Mouse (Mus musculus) kidney, embryonic 15.5 days (tissue): ENCODE results near the gene Neu1. TPM values are rescaled to one million over a fixed set of nuclear protein-coding genes. Genes with fewer than 3 reads are reported as not detected.
A peak's percentile ranks its signal among the peaks of the same experiment; 100 is the strongest.
"Not testable (repeated sequence)": the region's sequence is repeated elsewhere in the genome, so short reads cannot be mapped to it uniquely, and the experiment has no call there.

Source experiments
- ATAC-seq: fragments of 200-750 bp; cut with Nextera tagmentation; replicated peaks from 2 replicates; pipeline ENCODE4 v1.8.0; 2017; ENCODE audit warnings: moderate TSS enrichment; ENCODE audit not compliant: low FRiP score
- H3K27ac ChIP-seq: fragments of 300-500 bp; sonication (generic); 2 replicates; pipeline ENCODE4 v1.5.1; 2015; ENCODE audit warnings: mild to moderate bottlenecking, inconsistent platforms
- H3K27me3 ChIP-seq: fragments of 300-500 bp; sonication (generic); 2 replicates; pipeline ENCODE4 v1.6.1; 2015; ENCODE audit warnings: inconsistent platforms
- H3K36me3 ChIP-seq: fragments of 300-500 bp; sonication (generic); 2 replicates; pipeline ENCODE4 v1.6.1; 2015; ENCODE audit warnings: inconsistent platforms
- H3K4me1 ChIP-seq: fragments of 300-500 bp; sonication (generic); 2 replicates; pipeline ENCODE4 v1.6.1; 2015; ENCODE audit warnings: inconsistent platforms
- H3K4me2 ChIP-seq: fragments of 300-500 bp; sonication (generic); 2 replicates; pipeline ENCODE4 v1.6.1; 2015; ENCODE audit warnings: moderate library complexity, mild to moderate bottlenecking, inconsistent platforms
- H3K4me3 ChIP-seq: fragments of 300-500 bp; sonication (generic); replicated peaks from 2 replicates; pipeline ENCODE4 v1.5.1; 2015; ENCODE audit warnings: mild to moderate bottlenecking, inconsistent platforms
- H3K9ac ChIP-seq: fragments of 300-500 bp; sonication (generic); 2 replicates; pipeline ENCODE4 v1.6.1; 2015; ENCODE audit warnings: mild to moderate bottlenecking, inconsistent platforms
- H3K9me3 ChIP-seq: fragments of 300-500 bp; sonication (generic); replicated peaks from 2 replicates; pipeline ENCODE4 v1.6.1; 2016; ENCODE audit warnings: inconsistent platforms
- WGBS: fragments of 180-500 bp; shearing (Covaris S2); methylation state at CpG from one replicate; pipeline ENCODE4 v1.1.7; 2015; ENCODE audit warnings: mixed read lengths; 5-methylcytosine and 5-hydroxymethylcytosine counted together
- polyA plus RNA-seq: library from polyadenylated mRNA; unstranded; fragments of >200 nt; fragmentation: Nextera tagmentation; extraction: Ambion mirVana; gene quantifications from 2 replicates; pipeline ENCODE4 v1.2.1, GENCODE M21; 2015

Neu1 gene
- polyA plus RNA-seq, 1 experiment from 2014 or later = 37.0 TPM

DNA sequence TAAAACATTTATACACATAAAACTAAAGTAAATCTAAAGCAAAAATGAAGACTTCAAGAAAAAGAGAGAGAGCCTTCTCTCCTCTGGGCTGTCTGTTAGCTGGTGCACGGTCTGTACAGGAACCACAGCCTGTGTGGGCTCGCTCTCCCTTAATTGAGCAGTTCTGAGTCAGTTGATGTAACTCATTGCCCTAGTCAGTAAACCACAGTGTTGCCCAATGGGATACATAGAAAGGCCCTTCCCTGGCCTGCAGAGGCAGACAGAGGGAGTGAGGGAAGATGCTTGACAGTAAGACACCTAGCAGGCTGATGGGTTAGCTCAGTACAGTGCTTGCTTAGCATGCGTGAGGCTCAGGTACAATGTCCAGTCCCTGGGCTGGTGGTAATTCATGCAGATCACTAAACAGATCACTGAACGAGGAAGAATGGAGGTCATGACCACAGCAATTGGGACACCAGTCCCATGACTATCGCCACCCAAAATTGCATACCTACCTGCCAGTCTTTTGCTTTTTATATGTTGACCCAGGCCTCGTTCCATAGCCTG is 7.0 kb downstream of the Neu1 start:
- Histone ChIP-seq H3K27me3 (no peaks in the 10 kb centered on the region), H3K4me2 (no peak overlapping the region), H3K9me3 (no peaks in the 10 kb centered on the region), H3K27ac (no peak overlapping the region), H3K4me3 (no peak overlapping the region), H3K36me3 (peaks cover 16% of the 10 kb centered on the region), H3K9ac (no peak overlapping the region), H3K4me1 (peaks cover 23% of the 10 kb centered on the region)
- 77% methylated on average over 6 of the region's 6 CpGs for WGBS
- ATAC-seq = no peak

DNA sequence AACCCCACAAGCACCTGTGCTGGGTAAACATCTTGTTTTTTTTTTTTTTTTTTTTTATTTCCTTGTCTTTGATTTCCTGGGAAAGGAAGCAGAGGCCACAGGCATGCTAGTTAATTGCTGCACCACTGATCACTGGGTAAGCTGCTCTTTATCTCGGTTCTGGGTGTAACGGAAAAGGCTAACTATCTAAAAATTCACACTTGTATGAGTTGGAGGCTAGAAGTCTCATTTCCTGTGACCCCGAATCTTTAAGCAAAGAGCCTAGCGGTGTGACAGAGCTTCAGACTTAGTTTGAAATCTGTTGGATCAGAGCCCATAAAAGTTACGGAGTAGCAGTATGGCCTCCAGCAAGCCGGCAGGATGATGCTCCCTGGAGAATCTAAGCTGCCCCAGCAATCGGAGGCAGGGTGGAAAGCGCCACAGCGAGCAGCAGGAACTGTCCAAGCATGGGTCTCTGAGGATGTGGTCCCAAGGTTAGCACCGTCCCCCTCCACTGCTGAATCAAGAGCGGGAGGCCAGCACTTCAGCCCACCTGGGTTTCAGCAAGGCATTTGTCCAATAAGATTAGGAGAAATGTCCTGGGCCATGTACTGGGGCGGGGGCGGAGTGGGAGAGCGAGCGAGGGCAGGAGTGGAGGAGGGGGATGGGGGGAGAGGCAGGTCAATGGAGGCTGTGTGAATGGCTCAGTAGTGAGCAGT is 10.4 kb downstream of the Neu1 start:
- H3K4me2 ChIP-seq = peak overlapping the region; percentile 61
- no peaks in the 10 kb centered on the region for H3K9me3 ChIP-seq
- peak; percentile 68 for ATAC-seq
- 0 out of 2 replicates have a peak, but pooled peaks cover 2% of the 10 kb centered on the region for H3K36me3 ChIP-seq
- H3K4me3 ChIP-seq = peak overlapping the region; percentile 38
- H3K27me3 ChIP-seq = no peaks in the 10 kb centered on the region
- peak overlapping the region; percentile 84 for H3K27ac ChIP-seq
- peaks cover 16% of the 10 kb centered on the region for H3K4me1 ChIP-seq
- H3K9ac ChIP-seq = peak overlapping the region; percentile 19
- WGBS = 4% methylated on average over 15 of the region's 15 CpGs

DNA sequence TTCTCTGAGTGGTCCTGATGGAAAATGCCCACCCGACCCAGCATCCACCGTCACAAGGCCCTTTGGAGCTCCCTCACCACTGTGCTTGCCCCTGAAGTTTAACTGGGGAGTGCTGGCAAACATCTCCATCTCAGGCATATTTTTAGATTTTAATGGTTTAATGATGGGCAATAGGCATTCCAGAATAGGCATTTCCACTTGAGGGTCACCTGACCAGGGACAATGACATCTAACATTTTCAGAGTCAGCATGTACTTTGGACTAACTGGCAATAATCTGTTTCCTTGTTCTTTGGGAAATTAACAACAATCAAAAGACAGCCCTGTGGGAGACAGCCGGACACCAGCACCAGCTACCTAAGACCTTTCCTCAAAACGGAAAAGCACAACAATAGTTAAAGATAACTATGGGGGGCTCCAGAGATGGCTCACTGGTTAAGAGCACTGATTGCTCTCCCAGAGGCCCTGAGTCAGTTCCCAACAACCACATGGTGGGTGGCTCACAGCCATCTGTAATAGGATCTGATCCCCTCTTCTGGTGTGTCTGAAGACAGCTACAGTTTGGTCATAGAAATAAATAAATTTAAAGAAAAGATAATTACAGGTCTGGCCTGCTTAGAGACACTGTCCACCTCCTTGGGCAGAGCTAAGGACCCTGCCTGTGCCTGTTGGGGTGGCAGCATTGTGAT is 12.2 kb downstream of the Neu1 start:
- H3K4me3 ChIP-seq = no peak overlapping the region
- no peaks in the 10 kb centered on the region for H3K27me3 ChIP-seq
- WGBS = 83% methylated on average over 4 of the region's 4 CpGs
- H3K9ac ChIP-seq = no peak overlapping the region
- H3K9me3 ChIP-seq = no peaks in the 10 kb centered on the region
- H3K4me1 ChIP-seq = peaks cover 16% of the 10 kb centered on the region
- no peak overlapping the region for H3K27ac ChIP-seq
- ATAC-seq = no peak
- no peaks in the 10 kb centered on the region for H3K36me3 ChIP-seq
- H3K4me2 ChIP-seq = no peak overlapping the region

DNA sequence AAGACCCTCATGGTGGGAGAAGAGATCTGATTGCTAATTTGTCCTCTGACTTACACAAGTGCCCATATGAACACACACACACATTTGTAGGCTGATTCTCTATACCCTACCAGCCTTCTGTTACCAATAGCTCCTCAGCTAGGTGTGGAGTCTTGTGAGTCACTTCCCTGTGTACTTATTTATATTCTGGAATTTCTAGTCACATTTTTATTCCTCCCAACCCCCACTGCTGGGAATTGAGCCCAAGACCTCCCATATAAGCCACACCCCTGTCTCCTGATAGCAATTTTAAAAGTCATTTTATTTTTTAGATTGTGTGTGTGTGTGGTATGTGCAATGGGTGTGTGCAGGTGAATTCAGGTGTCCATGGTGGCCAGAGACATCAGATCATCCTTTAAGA is 13.3 kb downstream of the Neu1 start:
- Histone ChIP-seq H3K9me3 (no peaks in the 10 kb centered on the region), H3K27ac (0 out of 2 replicates have a peak overlapping the region, but pooled peaks have one; percentile 29), H3K36me3 (peaks cover 1% of the 10 kb centered on the region), H3K4me3 (no peak overlapping the region), H3K4me1 (peaks cover 16% of the 10 kb centered on the region), H3K27me3 (no peaks in the 10 kb centered on the region), H3K4me2 (no peak overlapping the region), H3K9ac (no peak overlapping the region)
- no peak for ATAC-seq

DNA sequence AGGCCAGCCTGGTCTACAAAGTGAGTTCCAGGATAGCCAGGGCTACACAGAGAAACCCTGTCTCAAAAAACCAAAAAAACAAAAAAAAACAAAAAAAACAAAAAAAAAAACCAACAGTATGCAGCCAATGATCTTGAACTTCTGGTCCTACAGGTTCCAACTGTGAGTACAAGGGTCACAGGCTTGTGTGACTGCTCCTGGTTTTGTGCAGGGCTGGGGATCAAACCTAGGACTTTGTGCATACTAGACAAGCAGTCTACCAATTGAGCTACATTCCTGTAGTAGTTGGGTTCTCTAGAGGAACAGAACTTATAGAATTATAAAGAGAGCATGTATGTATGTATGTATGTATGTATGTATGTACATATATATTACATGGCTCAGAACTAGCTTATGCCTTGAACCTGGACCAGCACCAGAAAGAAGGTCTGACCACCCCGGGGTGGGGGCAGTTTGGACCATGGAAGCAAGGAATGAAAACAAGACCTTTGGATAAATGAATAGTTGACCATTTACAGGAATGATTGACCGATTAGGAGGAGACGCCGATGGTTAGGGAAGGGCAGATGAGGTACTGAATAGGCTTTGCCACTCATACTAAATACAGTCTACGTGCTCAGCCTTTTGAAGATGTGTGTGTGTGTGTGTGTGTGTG is 15.6 kb downstream of the Neu1 start:
- H3K36me3 ChIP-seq = peaks cover 22% of the 10 kb centered on the region
- H3K27me3 ChIP-seq = no peaks in the 10 kb centered on the region
- H3K9ac ChIP-seq = no peak overlapping the region
- no peak for ATAC-seq
- H3K9me3 ChIP-seq = no peaks in the 10 kb centered on the region
- 86% methylated on average over 5 of the region's 5 CpGs for WGBS
- peak overlapping the region; percentile 14; the same call in 1 of the 2 replicates for H3K27ac ChIP-seq
- H3K4me3 ChIP-seq = no peak overlapping the region
- H3K4me2 ChIP-seq = no peak overlapping the region
- peaks cover 26% of the 10 kb centered on the region for H3K4me1 ChIP-seq

DNA sequence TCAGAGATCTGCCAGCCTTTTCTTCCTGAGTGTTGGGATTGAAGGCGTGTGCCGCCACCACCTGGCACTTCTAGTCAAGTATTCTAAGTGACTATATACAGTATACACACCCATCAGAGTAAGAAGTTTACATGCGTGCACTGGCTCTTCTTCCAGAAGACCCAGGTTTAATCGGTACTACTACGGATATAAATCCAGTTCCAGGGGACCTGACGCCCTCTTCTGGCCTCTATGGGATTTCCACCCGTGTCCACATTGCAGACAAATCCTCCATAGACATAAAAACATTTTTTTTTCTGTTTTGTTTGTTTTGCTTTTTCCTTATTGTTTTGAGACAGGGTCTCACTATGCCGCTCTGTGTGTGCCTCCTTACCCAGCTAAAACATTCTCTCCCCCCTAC is 16.6 kb downstream of the Neu1 start:
- no peaks in the 10 kb centered on the region for H3K27me3 ChIP-seq
- H3K4me1 ChIP-seq = peaks cover 21% of the 10 kb centered on the region
- H3K27ac ChIP-seq = 0 out of 2 replicates have a peak overlapping the region, but pooled peaks have one; percentile 69
- H3K4me3 ChIP-seq = no peak overlapping the region
- peaks cover 22% of the 10 kb centered on the region for H3K36me3 ChIP-seq
- no peak overlapping the region for H3K9ac ChIP-seq
- H3K9me3 ChIP-seq = no peaks in the 10 kb centered on the region
- no peak overlapping the region for H3K4me2 ChIP-seq
- ATAC-seq = no peak
- 30% methylated on average over 8 of the region's 8 CpGs for WGBS

DNA sequence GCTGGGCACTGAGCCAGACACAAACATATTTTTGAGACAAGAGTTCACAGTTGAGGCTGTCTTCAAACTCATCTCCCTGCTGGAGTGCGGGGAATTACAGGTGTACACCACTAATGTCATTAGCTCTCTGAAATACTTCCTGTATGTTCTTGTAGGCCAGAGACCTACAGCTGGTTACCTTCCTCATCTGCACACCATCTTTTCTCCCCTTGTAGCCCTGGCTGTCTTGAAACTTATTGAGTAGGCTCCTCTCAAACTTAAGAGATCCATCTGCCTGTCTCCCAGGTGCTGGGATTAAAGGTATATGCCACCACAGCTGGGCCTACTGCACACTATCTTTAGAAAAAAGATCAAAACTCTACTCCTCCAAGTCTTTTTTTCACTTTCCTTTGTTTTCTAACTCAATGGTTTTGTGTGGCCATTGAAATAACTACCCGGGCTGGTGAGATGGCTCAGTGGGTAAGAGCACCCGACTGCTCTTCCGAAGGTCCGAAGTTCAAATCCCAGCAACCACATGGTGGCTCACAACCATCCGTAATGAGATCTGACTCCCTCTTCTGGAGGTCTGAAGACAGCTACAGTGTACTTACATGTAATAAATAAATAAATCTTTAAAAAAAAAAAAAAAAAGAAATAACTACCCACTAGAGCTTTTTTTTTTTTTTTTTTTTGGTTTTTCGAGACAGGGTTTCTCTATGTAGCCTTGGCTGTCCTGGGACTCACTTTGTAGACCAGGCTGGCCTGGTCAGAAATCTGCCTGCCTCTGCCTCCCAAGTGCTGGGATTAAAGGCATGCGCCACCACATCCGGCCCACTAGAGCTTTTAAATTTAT is 17.9 kb downstream of the Neu1 start:
- H3K4me1 ChIP-seq = peaks cover 25% of the 10 kb centered on the region
- peaks cover 22% of the 10 kb centered on the region for H3K36me3 ChIP-seq
- not testable (repeated sequence) for H3K9ac ChIP-seq, H3K4me3 ChIP-seq, H3K9me3 ChIP-seq, ATAC-seq, H3K4me2 ChIP-seq, H3K27me3 ChIP-seq
- peak overlapping the region; percentile 93 for H3K27ac ChIP-seq
- 61% methylated on average over 9 of the region's 9 CpGs for WGBS

DNA sequence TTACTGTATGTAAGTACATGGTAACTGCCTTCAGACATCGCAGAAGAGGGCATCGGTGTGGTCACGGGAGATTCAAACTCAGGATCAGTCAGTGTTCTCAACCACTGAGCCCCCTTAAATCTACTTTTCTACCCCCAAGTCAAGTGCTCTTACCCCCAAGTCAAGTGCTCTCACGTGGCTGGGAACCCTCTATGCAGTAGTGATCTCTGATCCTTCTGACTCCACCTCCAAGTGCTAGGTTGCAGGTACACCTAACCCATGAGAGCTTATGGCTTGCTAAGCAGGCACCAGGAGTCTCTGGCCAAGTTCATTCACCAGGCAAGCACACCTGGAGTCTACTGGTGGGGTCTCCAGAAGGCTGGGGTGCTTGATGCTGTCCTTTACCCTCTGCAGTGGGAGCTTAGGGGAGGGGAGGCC is 18.5 kb downstream of the Neu1 start:
- Histone ChIP-seq H3K9me3 (no peaks in the 10 kb centered on the region), H3K27me3 (no peaks in the 10 kb centered on the region), H3K27ac (peak overlapping the region; percentile 93), H3K4me3 (no peak overlapping the region), H3K36me3 (peaks cover 22% of the 10 kb centered on the region), H3K4me1 (peaks cover 20% of the 10 kb centered on the region), H3K4me2 (no peak overlapping the region), H3K9ac (no peak overlapping the region)
- no peak for ATAC-seq
- WGBS = 48% methylated on average over 4 of the region's 4 CpGs

DNA sequence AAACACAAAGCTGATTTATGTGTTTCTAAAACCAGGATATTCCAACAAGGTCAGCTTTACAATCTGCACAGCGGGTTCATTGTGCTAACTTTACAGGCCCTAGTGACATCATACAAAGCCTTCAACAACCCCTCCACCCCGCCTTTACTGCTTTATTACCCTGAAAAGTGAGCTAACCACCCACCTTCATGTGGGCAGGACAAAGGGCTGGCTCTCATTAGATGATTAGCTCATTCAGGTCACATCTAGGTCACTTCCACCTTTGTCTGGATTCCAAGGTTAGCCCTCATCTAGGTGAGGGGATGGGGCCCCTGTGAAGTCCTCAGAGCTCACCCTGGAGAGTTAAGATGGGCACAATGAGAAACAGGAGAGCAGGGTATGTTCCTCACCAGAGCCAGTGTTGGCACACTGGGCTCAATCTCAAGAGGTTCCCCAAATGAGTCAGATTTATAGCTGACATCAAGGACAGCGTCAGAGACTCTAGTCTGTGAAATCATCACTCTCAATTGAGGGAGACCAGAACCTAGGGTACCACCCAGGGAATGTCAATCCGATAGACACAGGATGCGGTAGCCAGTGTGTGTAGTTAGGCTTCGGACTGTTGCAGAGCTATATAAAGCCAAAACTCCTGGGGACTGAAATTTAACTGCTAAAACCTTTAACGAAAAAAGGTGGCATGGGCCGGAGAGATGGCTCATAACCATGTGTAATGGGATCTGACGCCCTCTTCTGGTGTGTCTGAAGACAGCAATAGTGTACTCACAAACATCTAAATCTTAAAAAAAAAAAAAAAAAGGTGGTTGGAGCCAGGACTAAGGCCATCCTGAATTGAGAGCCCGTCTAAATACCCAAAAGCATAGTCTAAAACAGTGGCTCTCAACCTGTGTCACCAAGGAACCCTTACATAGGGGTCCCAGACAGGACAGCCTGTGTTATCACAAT is 19.7 kb downstream of the Neu1 start:
- H3K9me3 ChIP-seq = no peaks in the 10 kb centered on the region
- peaks cover 22% of the 10 kb centered on the region for H3K36me3 ChIP-seq
- WGBS = 17% methylated on average over 10 of the region's 10 CpGs
- H3K4me3 ChIP-seq = peak overlapping the region; percentile 98
- peak overlapping the region; percentile 91 for H3K9ac ChIP-seq
- H3K27ac ChIP-seq = peak overlapping the region; percentile 93
- peak overlapping the region; percentile 82 for H3K4me2 ChIP-seq
- peaks cover 8% of the 10 kb centered on the region; the same call in 1 of the 2 replicates for H3K27me3 ChIP-seq
- ATAC-seq = no peak
- peaks cover 18% of the 10 kb centered on the region for H3K4me1 ChIP-seq

DNA sequence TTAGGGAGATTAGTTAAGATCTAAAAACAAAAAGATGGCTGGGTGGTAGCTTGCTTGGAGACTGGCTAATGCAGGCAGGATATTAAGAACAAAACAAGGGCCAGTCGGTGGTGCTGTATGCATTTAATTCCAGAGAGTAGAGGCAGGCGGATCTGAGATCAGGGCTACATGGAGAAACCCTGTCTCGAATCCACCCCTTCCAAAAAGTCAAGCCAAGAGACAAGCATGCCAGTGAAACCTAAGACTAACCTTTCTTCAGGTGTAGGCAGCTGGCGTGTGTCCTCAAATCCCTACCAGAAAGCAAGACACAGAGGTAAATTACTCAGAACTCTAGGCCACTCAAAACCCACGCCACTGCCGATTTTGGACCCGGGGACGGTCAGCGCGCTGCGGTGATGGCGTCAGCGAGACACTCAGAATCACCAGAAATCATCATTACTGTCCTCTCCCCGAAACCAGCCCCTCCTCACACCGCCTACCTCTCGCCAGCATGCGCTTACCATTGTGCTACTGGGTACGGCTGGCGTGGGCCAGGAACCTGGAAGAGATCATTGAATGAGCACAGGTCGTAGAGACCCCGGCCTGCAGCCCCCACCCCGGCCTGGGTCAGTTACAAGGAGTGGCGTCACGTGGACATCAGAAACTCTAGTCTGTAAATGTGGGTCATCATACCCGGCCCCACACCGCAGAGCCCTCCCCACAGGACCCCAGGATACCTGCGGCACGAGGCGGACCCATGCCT is 20.8 kb downstream of the Neu1 start:
- peak overlapping the region; percentile 82 for H3K4me2 ChIP-seq
- H3K4me1 ChIP-seq = peaks cover 18% of the 10 kb centered on the region
- peak overlapping the region; percentile 98 for H3K4me3 ChIP-seq
- H3K27me3 ChIP-seq = peaks cover 8% of the 10 kb centered on the region; the same call in 1 of the 2 replicates
- H3K9me3 ChIP-seq = no peaks in the 10 kb centered on the region
- peaks cover 22% of the 10 kb centered on the region for H3K36me3 ChIP-seq
- H3K27ac ChIP-seq = peak overlapping the region; percentile 93
- 1% methylated on average over 29 of the region's 29 CpGs for WGBS
- H3K9ac ChIP-seq = peak overlapping the region; percentile 91
- ATAC-seq = no peak; the same call in 1 of the 2 replicates
